Mouse (Mus musculus): Measurements from ENCODE around the gene Tfrc.

DNA sequence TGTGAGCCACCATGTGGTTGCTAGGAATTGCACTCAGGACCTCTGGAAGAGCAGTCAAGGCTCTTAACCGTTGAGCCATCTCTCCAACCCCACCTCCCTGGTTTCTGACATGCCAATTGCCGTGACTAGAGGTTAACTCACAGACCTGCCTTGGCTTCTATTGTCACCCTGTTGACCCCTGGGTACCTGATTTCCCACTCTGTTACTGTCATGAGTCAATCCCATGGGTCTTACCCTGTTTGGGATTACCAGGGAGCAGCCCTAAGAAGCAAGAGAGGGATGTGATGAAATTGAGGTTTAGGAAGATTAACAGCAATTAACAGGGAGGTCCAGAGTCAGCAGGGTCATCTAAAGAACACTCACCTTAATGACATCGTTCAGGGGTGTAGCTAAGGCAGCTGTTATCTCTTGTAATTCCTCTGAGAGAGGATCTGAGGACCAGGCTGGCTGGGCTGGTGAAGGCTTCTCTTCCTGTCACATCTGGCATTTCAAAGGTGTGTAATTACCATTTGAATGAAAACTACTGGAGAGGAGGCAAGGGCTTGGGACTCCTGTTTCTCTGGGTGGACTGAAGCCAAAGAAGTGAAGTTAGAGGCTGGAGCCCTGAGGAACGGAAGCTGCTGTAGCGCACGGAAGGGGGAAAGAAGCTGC lies 28.3 kb downstream of the Tfrc start:
- no peak for TF ChIP-seq CTCF (IDR thresholded peaks at IDR 0.05; ENCODE audit: low read depth, low read length)
- TF ChIP-seq POLR2A (IDR thresholded peaks at IDR 0.05; ENCODE audit: extremely low read depth, insufficient read depth, low read length): no peak
